Mouse (Mus musculus) brown adipose tissue, adult 24 weeks (tissue): ENCODE results near the gene Rbfox3. TPM values are rescaled to one million over a fixed set of nuclear protein-coding genes. Genes with fewer than 3 reads are reported as not detected.
A peak's percentile ranks its signal among the peaks of the same experiment; 100 is the strongest.

Experiments used
- H3K27ac ChIP-seq: fragments of 200-500 bp; replicated peaks from 2 replicates; pipeline ENCODE4 v1.5.1; 2012; ENCODE audit warnings: low read depth, mild to moderate bottlenecking, low read length
- H3K4me1 ChIP-seq: fragments of 200-500 bp; 2 replicates; pipeline ENCODE4 v1.6.1; 2012; ENCODE audit warnings: low read length, mixed read lengths; ENCODE audit not compliant: control insufficient read depth, insufficient read depth, insufficient read length
- H3K4me3 ChIP-seq: fragments of 200-500 bp; 2 replicates; pipeline ENCODE4 v1.5.1; 2012; ENCODE audit warnings: low read depth, mild to moderate bottlenecking, low read length, moderate library complexity; ENCODE audit not compliant: insufficient read depth
- polyA plus RNA-seq: library from polyadenylated mRNA; stranded (reverse); fragments of >200 nt; gene quantifications from 2 replicates; pipeline ENCODE4 v1.2.4, GENCODE M21; 2012; ENCODE audit not compliant: missing spikeins, insufficient read depth, insufficient read length

The Rbfox3 gene
- polyA plus RNA-seq, 1 experiment = not detected

DNA sequence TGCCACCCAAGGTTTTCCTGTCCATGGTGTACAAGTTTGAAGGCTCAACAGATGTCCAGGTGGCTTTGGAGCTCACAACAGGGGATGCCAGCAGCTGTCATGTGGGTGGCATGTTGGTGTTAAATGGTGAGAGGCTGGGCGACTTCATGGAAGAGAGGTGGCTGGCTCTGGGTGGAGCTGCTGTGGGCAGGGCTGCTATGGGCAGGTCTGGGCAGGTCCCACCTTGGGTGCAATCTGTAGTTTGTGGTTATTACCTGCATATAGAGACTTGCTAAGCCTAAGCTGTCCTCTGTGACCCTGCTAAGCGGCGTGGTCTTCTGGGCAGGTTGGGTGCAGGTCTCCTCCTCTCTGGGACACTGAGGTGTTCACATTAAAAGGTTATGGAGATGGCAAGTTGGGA is 425.6 kb downstream of the Rbfox3 start:
- H3K4me3 ChIP-seq = no peak overlapping the region
- no peak overlapping the region for H3K27ac ChIP-seq
- H3K4me1 ChIP-seq = no peaks in the 10 kb centered on the region; the same call in 1 of the 2 replicates

DNA sequence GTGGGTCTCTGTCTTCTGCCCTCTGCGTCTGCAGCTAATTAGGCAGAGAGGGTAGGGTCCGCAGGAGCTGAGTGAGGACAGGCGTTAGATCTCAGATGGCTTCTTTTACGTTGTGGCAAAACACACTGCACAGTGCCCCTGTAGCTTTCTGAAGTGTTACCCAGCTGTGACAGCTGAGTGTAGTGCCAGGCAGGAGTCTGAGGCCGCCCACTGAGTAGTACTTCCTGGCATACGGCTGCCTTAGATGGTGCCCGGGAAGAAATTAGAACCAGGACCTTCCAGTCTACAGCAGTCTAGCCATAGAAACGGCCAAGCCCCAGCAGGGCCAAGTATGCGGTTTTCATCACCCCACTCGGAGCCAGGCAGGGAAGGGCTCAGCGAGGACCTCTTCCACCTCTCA is 426.1 kb downstream of the Rbfox3 start:
- no peak overlapping the region for H3K4me3 ChIP-seq
- H3K4me1 ChIP-seq = no peaks in the 10 kb centered on the region
- no peak overlapping the region for H3K27ac ChIP-seq

DNA sequence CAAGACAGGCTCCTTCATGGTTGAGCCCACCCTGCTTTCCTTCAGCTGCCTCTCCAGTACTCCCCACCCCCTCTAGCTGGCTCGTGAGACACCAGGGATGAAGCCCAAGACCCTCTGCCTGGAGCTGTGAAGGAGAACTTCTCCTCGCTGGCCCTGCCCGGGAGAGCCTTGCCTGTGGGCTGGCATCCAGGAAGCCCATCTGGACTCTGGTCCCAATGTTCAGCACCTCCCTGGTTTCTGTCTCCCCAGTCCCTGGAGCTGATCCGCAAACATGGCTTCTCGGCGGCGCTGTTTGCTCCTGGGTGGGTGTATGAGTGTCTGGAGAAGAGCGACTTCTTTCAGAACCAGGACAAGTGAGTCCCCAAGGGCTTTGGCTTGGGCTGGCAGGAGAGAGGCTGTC is 427.2 kb downstream of the Rbfox3 start:
- no peaks in the 10 kb centered on the region for H3K4me1 ChIP-seq
- H3K27ac ChIP-seq = no peak overlapping the region
- no peak overlapping the region for H3K4me3 ChIP-seq

DNA sequence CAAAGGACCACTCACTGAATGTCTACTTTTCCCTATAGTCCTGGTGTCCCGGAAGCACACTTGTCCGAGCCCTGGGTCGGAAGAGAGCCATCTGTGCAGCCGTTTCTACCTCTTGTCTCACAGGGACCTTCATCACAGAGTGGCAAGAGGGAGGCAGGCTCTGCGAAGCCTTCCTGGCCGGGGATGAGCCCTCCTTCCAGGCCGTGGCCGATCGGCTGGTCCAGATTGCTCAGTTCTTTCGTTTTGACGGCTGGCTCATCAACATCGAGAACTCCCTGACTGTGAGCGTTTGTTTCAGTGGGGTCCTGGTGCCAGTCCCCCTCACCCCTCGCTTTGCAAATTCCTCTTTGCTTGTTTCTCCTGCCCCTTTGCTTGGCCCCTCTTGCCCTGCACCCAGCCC is 429.6 kb downstream of the Rbfox3 start:
- H3K4me3 ChIP-seq = no peak overlapping the region
- peaks cover 5% of the 10 kb centered on the region; the same call in 1 of the 2 replicates for H3K4me1 ChIP-seq
- H3K27ac ChIP-seq = no peak overlapping the region

DNA sequence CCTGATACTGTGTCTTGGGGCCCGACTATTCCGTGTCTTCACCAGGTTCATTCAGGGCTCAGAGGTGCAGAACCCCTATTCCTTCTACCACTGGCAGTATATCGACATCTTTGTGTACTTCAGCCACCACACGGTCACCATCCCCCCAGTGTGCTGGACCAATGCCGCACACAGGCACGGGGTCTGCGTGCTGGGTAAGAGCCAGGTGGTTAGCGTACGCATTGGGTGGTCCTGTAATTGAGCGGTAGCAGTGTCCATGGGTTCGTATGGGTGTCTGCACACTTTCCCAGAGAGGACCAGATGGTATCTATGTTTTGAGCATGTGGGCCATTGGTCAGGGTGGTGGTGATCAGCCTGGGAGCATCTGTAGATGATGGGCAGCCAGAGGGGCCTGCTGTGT is 430.2 kb downstream of the Rbfox3 start:
- no peak overlapping the region for H3K27ac ChIP-seq
- peaks cover 5% of the 10 kb centered on the region; the same call in 1 of the 2 replicates for H3K4me1 ChIP-seq

DNA sequence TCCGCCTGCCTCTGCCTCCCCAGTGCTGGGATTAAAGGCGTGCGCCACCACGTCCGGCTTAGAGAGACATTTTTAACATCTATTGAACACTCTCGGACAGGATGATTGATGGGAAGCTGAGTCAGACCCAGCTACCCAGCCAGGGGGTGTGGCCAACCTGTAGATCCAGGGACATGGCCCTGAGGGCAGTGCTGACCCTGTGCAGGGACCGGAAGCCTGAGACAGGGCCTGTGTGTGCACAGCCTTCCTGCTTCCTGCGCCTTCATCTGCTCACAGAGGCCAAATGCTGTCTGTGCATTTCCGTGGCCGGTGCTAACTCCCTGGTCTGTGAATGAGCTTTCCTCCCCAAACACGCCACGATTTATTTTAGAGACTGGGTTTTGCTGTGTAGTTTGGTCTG is 431.6 kb downstream of the Rbfox3 start:
- Histone ChIP-seq H3K4me1 (peaks cover 5% of the 10 kb centered on the region; the same call in 1 of the 2 replicates), H3K27ac (peak overlapping the region; percentile 71), H3K4me3 (no peak overlapping the region)

More for the DNA sequence above, 430.2 kb downstream of the Rbfox3 start:
- H3K4me3 ChIP-seq = no peak overlapping the region

DNA sequence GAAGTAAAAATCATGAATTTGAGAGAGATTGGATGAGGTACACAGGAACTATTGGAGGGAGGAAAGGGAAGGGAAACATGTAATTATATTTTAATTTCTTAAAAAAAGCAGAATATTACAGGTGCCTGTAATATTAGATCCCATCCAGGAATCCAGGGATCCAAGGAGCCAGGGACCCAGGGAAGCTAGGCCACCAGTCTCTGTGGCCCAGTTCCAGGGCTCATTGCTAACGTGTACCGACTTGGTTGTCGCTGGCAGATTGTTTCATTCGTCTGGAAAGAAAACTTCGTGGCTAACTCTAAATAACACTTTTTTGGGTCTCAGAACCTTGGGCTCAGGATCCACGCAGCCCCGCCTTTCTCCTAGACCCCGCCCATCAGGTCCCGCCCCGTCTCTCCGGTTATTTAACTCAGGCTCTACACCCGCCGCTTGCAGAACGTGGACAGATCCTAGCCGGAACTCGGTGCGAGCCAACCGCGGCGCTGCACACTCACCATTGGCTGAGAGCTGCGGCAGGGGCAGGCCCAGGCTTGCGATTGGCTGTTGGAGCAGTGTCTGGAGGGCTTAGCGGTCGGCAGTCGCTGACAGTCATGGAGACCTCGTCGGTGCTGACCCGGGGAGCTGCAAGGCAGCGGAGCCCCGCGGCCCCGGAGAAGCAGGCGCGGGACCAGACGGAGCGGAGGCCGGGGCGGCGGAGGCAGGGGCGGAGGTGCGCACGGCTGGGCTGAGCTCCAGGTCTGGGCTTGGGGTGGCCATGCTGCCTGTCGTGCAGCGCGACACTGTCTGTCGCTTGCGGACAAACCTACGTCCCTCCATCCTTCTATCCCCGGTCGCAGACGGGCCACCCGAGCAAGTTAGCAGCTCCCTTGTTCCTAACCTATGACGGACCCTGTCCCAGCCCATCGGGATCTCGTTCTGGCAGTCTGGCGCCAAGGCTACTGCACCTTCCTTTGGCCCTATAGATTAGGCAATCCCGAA is 434.7 kb downstream of the Rbfox3 start, which contains the start of gene Engase:
Gene Engase, plus strand, starts transcription at position 434 of the 978 bp plus-strand sequence.
- H3K4me3 ChIP-seq = peak within 1 kb of the TSS; percentile 82
- H3K27ac ChIP-seq = peak within 1 kb of the TSS; percentile 29; the same call in 1 of the 2 replicates
- H3K4me1 ChIP-seq = peaks cover 5% of the 10 kb centered on the region; the same call in 1 of the 2 replicates

DNA sequence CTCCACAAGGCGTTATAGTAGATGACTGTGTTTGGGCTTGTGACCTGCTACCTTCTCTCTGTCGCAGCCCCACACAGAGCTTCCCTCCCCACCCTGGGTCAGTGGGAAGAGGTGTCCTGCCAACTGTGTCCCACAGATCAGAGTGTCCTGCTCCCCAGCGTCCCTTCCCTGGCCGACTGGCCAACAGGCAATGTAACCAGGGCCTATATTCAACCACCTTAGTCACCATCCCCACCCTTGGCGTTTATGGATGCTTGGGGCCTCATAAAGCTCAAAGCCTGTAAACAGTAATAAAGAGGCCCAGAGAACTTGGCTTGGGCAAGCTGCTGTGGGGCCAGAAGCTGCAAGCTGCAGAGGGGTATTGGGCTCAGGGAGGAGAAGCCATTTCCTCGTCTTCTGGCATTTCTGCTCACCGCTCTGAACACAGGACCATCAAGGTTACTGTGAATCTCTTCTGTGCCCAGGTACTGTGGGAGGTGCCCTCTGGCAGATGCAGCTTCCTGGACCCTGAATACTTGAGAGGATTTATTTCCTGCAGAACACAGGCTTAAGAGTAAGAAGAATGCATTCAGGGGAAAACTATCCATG is 435.8 kb downstream of the Rbfox3 start:
- Histone ChIP-seq H3K4me1 (peaks cover 5% of the 10 kb centered on the region; the same call in 1 of the 2 replicates), H3K4me3 (no peak overlapping the region), H3K27ac (no peak overlapping the region)

DNA sequence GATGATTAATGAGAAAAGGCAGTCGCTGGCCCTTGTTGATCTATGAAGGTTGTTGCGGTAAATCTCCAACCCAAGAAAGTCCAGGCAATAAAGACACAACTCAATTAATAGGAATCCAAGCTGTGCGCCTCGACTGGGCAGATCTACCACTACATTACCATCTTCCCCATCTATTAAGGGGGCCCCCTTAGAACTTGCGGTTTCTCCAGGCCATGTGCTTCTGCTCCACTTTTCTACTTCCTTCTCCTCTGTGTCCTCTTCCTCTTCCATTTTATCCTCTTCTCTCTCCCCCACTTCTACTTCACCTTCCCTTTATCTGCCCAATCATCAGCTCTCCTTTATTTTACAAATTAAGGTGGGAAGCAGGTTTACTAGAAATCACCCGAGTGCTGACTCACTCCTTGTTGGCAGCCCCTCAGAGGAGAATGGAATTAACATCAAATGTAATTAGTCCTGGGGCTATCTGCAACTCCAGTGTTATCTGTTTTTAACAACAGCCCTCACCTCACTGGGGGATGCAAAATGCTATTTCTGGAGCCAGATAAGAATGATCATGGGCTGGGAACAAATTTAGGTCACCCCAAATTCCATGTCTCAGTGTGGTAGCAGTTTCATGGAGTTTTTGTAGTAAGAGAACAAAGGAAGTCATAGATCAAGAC is 437.4 kb downstream of the Rbfox3 start:
- H3K4me3 ChIP-seq = no peak overlapping the region
- H3K4me1 ChIP-seq = peaks cover 5% of the 10 kb centered on the region; the same call in 1 of the 2 replicates
- 0 out of 2 replicates have a peak overlapping the region, but pooled peaks have one; percentile 10 for H3K27ac ChIP-seq

DNA sequence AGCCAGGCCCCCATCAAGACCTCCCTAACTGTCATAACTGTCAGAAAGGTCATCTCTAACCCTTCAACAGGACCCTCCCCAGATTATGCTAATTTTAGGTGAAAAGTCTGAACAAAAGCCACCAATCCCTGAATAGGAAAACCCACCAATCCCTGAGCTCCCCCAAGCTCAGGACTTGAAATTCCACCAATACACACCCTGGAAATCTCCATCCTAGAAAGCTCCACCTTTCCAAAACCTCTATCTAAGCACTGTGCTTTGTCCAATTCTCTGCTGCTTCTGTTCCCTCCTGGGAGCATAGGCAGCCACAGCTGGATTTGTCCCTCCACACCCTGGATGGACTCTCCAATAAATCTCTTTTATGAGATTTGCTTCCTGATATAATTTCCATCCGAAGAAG is 438.2 kb downstream of the Rbfox3 start:
- 0 out of 2 replicates have a peak overlapping the region, but pooled peaks have one; percentile 10 for H3K27ac ChIP-seq
- H3K4me1 ChIP-seq = peaks cover 5% of the 10 kb centered on the region; the same call in 1 of the 2 replicates
- H3K4me3 ChIP-seq = no peak overlapping the region

DNA sequence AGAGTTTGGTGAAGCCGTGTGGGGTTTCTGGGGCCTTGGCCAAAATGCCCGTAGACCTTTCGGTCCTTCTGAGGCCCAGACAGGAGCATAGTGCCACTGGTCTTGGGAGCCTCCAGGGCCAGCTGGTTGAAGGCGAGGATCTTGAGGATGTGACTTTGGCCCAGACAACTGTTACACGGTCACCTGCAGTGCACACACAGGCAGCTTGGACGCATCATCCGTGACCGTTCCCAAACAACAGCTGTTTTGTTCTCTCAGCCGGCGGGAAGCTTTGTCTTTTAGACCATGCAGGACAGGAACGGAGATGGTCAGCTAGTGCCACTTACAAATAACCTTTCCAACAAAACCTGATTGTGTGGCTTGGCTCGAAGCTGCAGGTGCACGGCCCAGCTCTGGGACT is 439.7 kb downstream of the Rbfox3 start:
- Histone ChIP-seq H3K27ac (no peak overlapping the region), H3K4me1 (no peaks in the 10 kb centered on the region), H3K4me3 (no peak overlapping the region)

DNA sequence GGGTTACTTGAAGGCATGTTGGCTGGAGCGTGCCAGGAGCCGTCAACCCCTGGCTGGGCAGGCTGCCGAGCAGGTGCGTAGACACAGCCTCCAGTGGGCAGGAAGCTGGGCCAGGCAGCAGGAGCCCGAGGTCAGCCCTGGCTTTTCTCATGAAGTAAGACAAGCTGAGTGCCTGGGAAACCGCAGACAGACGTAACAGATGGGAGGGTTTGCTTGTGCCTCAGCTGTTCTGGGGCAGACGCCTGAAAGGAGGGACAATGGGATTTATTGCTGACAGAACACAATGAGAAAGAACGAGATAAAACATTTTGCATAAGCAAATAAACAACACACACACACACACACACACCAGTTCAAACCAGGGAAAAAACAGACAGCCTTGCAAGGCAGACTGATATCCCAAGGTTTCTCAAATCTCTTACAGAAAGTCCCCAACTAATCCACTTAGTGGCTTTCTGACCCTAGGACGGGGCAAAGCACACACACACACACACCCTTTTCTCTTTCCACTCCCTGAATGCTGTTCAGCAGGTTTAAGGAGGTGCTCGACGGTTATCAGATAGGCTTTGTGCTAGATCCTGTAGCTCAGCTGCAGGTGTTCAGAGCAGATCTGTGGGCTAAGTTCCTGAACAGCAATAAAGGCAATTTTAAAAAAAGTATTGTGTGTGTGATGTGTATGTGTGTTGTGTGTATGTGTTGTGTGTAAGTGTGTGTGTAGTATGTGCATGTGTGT is 441.0 kb downstream of the Rbfox3 start:
- H3K27ac ChIP-seq = no peak overlapping the region
- H3K4me1 ChIP-seq = no peaks in the 10 kb centered on the region
- no peak overlapping the region for H3K4me3 ChIP-seq

DNA sequence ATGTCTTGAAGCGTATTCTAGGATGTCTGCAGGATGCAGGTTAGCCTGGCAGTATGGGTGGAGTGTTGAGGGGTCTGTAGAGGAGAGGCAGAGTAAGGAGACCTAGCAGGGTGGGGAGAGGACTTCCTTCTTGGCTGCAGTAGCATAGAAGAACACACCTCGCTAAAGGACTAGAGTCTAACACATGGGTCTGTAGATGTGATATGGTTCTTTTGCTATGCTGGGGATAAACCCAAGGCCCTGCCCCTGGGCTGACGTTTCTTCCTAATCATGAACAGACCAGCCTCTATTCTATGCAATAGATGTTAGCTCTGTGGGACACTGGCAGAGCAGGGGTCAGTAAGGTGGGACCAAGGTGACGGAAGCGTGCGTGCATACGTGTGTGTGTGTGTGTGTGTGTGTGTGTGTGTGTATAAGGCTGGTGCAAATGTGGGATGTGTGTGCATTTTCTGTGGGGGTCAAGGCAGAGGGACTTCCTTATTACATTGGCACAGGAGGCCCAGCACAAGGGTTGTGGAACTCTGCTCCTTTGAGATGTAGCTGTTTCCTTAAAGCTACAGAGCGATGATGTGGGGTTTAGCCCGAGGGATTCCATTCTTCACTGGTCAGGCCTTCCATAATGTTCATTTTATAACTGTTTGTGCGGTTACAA is 441.8 kb downstream of the Rbfox3 start:
- H3K27ac ChIP-seq = no peak overlapping the region
- no peaks in the 10 kb centered on the region for H3K4me1 ChIP-seq
- no peak overlapping the region for H3K4me3 ChIP-seq

DNA sequence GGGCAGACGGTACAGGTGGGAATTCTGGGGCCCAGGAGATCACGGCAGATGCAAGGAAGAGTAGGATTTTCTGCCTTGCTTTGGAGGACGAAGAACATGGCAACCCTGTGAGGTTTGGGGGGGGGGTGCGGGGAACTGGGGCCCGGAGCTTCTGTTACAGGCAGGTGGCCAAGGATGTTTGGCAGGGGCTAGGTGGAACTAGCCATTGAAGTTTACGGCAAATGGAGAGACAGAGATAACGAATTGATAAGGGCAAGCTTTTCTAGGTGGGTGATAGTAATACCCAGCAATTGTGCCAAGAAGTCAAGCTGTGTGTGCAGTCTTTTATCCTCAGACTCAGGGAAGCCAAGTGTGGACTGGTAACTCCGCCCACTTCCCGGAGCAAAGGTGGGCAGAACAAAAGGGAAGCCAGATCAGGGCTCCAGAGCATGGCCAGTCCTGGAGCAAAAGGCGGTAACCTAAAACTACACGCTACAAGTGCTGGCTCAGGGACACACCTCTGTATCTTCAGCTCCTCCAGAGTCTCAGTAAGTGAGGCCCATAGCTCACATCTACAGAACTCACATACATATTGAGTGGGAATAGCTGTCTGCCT is 443.9 kb downstream of the Rbfox3 start:
- Histone ChIP-seq H3K27ac (no peak overlapping the region), H3K4me3 (no peak overlapping the region), H3K4me1 (no peaks in the 10 kb centered on the region)
